Mouse (Mus musculus) ES-E14 (cell line): ENCODE data around the gene Uaca.

Experiments
- CHD2 ChIP-seq: IDR thresholded peaks from 2 replicates; pipeline ENCODE4 v1.6.1; 2014; ENCODE audit warnings: mild to moderate bottlenecking, low read depth, low read length, inconsistent platforms
- HCFC1 ChIP-seq: IDR thresholded peaks from 2 replicates; pipeline ENCODE4 v1.6.1; 2012; ENCODE audit warnings: low read length, inconsistent platforms, borderline replicate concordance; ENCODE audit not compliant: insufficient read depth
- MAFK ChIP-seq: IDR thresholded peaks from 2 replicates; pipeline ENCODE4 v1.6.1; 2014; ENCODE audit warnings: mild to moderate bottlenecking, low read depth, low read length, inconsistent platforms; ENCODE audit not compliant: insufficient read depth
- ZC3H11A ChIP-seq: IDR thresholded peaks from 2 replicates; pipeline ENCODE4 v1.6.1; 2012; ENCODE audit warnings: low read depth, mild to moderate bottlenecking, inconsistent platforms, low read length, borderline replicate concordance
- ZNF384 ChIP-seq: IDR thresholded peaks from 2 replicates; pipeline ENCODE4 v1.6.1; 2012; ENCODE audit warnings: low read depth, low read length, inconsistent platforms

DNA sequence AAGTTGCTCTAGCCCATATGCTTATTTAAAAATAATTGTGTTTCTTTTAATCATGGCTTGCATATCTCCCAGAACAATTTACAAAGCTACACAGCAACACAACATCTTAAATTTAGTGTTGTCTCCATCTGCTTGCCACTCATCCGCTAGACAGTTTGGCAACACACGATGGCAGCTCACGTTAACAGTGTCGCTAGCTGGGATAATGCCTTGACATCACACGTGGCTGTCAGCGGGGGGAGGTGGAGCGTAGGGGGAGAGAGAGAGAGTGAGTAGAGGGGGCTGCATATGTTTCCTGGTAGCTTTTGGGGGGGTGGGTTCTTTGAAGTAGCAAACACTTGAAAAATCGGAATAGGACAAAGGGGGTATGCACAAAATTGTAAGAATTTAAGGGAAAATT lies 82.2 kb downstream of the Uaca start:
- no peak for TF ChIP-seq HCFC1
- TF ChIP-seq ZC3H11A: no peak
- TF ChIP-seq MAFK: no peak
- TF ChIP-seq ZNF384: no peak
- no peak for TF ChIP-seq CHD2
